In genomic region chr7:137714318-137714962, GRCm38 (mm10) we compare ENCODE assay signal across 9 mouse cellular contexts.
A peak's percentile ranks its signal among the peaks of the same experiment; 100 is the strongest.
DNase-seq lines count a peak whose midpoint lies in the region; ATAC-seq and TF ChIP-seq lines count a peak whose summit lies in the region.
"Had no signal": no experiment of that assay in that cellular context is flagged by ENCODE, and none has a peak within 500 bp of the region (broad histone marks: within the 10 kb centered on the region; RNA-seq: fewer than 3 reads in every experiment).

No protein-coding gene starts in this region.

- TF ChIP-seq CTCF in brain, embryonic 14.5 days (IDR thresholded peaks at IDR 0.05; ENCODE audit: borderline replicate concordance, extremely low read depth, insufficient read depth, insufficient read length): no peak
- TF ChIP-seq CTCF in lung, embryonic 14.5 days (IDR thresholded peaks at IDR 0.05; ENCODE audit: low read depth): no peak

- DNase-seq in hindbrain, embryonic 10.5 days (ENCODE audit: low spot score): peak; percentile 18
- DNase-seq in brain, embryonic 14.5 days (ENCODE audit: low read depth): peak; percentile 70
- peak; percentile 4 for DNase-seq in forelimb bud, embryonic 11.5 days (ENCODE audit: low read depth, low spot score)
- DNase-seq in lung, embryonic 14.5 days: peak; percentile 81
- DNase-seq in liver, embryonic 11.5 days (ENCODE audit: low spot score): no peak
- no peak for DNase-seq in c-Kit-positive CD71-positive TER-119-positive erythroid progenitor cells, embryonic 14.5 days (ENCODE audit: low spot score)
- DNase-seq in cerebellum, adult 18-20 months: no peak

- H3K9me3 ChIP-seq in hindbrain, embryonic 10.5 days: no peaks in the 10 kb centered on the region
- H3K9me3 ChIP-seq in hindbrain, embryonic 16.5 days (ENCODE audit: control insufficient read depth, low read length): no peaks in the 10 kb centered on the region
- no peaks in the 10 kb centered on the region for H3K9me3 ChIP-seq in lung, embryonic 14.5 days (ENCODE audit: low read depth, low read length)
- H3K9me3 ChIP-seq in liver, embryonic 11.5 days (ENCODE audit: control insufficient read depth, low read length): no peaks in the 10 kb centered on the region

- no peak for ATAC-seq in hindbrain, embryonic 16.5 days
- peak; percentile 78 for ATAC-seq in lung, embryonic 14.5 days (ENCODE audit: insufficient read depth)
- no peak for ATAC-seq in liver, embryonic 11.5 days (replicated peaks; ENCODE audit: low FRiP score)
- ATAC-seq: intestine, embryonic 16.5 days had no signal

- no peak for TF ChIP-seq POLR2A in brain, embryonic 14.5 days (IDR thresholded peaks at IDR 0.05; ENCODE audit: borderline replicate concordance, extremely low read depth, insufficient read depth, insufficient read length, poor library complexity, severe bottlenecking)

- no peak overlapping the region for H3K9ac ChIP-seq in hindbrain, embryonic 16.5 days (ENCODE audit: low read depth, low read length)
- no peak overlapping the region for H3K9ac ChIP-seq in lung, embryonic 14.5 days
- H3K9ac ChIP-seq in liver, embryonic 11.5 days (ENCODE audit: low read depth, low read length): no peak overlapping the region

- 63% methylated on average over 12 of the region's 12 CpGs for WGBS in hindbrain, embryonic 10.5 days
- 29% methylated on average over 12 of the region's 12 CpGs for WGBS in hindbrain, embryonic 16.5 days
- 25% methylated on average over 12 of the region's 12 CpGs for WGBS in lung, embryonic 14.5 days
- WGBS in liver, embryonic 11.5 days: 39% methylated on average over 12 of the region's 12 CpGs

- no peaks in the 10 kb centered on the region for H3K4me1 ChIP-seq in hindbrain, embryonic 10.5 days (replicated peaks)
- peaks cover 13% of the 10 kb centered on the region for H3K4me1 ChIP-seq in hindbrain, embryonic 16.5 days (ENCODE audit: control insufficient read depth, insufficient read depth, low read depth, low read length)
- peaks cover 7% of the 10 kb centered on the region; the same call in 1 of the 2 replicates for H3K4me1 ChIP-seq in lung, embryonic 14.5 days (ENCODE audit: insufficient read depth)
- H3K4me1 ChIP-seq in liver, embryonic 11.5 days (replicated peaks; ENCODE audit: control insufficient read depth, insufficient read depth, low read length): no peaks in the 10 kb centered on the region

- no peaks in the 10 kb centered on the region for H3K36me3 ChIP-seq in hindbrain, embryonic 10.5 days
- no peaks in the 10 kb centered on the region for H3K36me3 ChIP-seq in hindbrain, embryonic 16.5 days (ENCODE audit: control insufficient read depth, insufficient read depth, low read length)
- H3K36me3 ChIP-seq in lung, embryonic 14.5 days (ENCODE audit: insufficient read depth): no peaks in the 10 kb centered on the region
- no peaks in the 10 kb centered on the region for H3K36me3 ChIP-seq in liver, embryonic 11.5 days (ENCODE audit: control insufficient read depth, insufficient read depth, low read length)

- no peak overlapping the region for H3K4me3 ChIP-seq in hindbrain, embryonic 10.5 days
- no peak overlapping the region for H3K4me3 ChIP-seq in hindbrain, embryonic 16.5 days (ENCODE audit: low read length)
- H3K4me3 ChIP-seq in lung, embryonic 14.5 days (ENCODE audit: low read depth, low read length): no peak overlapping the region
- H3K4me3 ChIP-seq in liver, embryonic 11.5 days (ENCODE audit: low read depth, low read length): no peak overlapping the region

- H3K4me2 ChIP-seq in hindbrain, embryonic 16.5 days (ENCODE audit: low read length): no peak overlapping the region
- H3K4me2 ChIP-seq in lung, embryonic 14.5 days: no peak overlapping the region
- H3K4me2 ChIP-seq in liver, embryonic 11.5 days: no peak overlapping the region

- H3K27me3 ChIP-seq in hindbrain, embryonic 10.5 days (ENCODE audit: insufficient read depth, poor library complexity, severe bottlenecking): no peaks in the 10 kb centered on the region
- no peaks in the 10 kb centered on the region for H3K27me3 ChIP-seq in hindbrain, embryonic 16.5 days (replicated peaks; ENCODE audit: control insufficient read depth, insufficient read depth, low read length)
- H3K27me3 ChIP-seq in lung, embryonic 14.5 days (ENCODE audit: insufficient read depth, low read length): no peaks in the 10 kb centered on the region
- no peaks in the 10 kb centered on the region for H3K27me3 ChIP-seq in liver, embryonic 11.5 days (replicated peaks; ENCODE audit: control insufficient read depth, insufficient read depth, low read length)

- H3K27ac ChIP-seq in hindbrain, embryonic 10.5 days: no peak overlapping the region
- H3K27ac ChIP-seq in hindbrain, embryonic 16.5 days (ENCODE audit: low read depth, low read length): no peak overlapping the region
- peak overlapping the region; percentile 12; the same call in 1 of the 2 replicates for H3K27ac ChIP-seq in lung, embryonic 14.5 days (ENCODE audit: low read depth)
- H3K27ac ChIP-seq in liver, embryonic 11.5 days (ENCODE audit: low read depth, low read length): no peak overlapping the region

Comparison
In these comparisons a context has a peak if more than half of its experiments do, and no peak if none do; other contexts are left out.
1. DNase-seq: peak in hindbrain, embryonic 10.5 days (single experiment), brain, embryonic 14.5 days (single experiment), forelimb bud, embryonic 11.5 days (single experiment) and lung, embryonic 14.5 days (single experiment); none in liver, embryonic 11.5 days (single experiment), c-Kit-positive CD71-positive TER-119-positive erythroid progenitor cells, embryonic 14.5 days (single experiment) and cerebellum, adult 18-20 months (0 of 2).